Mouse (Mus musculus) bone marrow, adult 2 months (tissue): ENCODE measurements around the gene Urad. TPM values are rescaled to one million over a fixed set of nuclear protein-coding genes. Genes with fewer than 3 reads are reported as not detected.

Experiments used
- H3K27ac ChIP-seq: fragments of 200-500 bp; 2 replicates; pipeline ENCODE4 v1.5.1; 2012; ENCODE audit warnings: low read depth, mild to moderate bottlenecking, control low read depth, inconsistent platforms, low read length; ENCODE audit not compliant: control insufficient read depth, poor library complexity, insufficient read depth
- H3K4me1 ChIP-seq: fragments of 200-500 bp; 2 replicates; pipeline ENCODE4 v1.6.1; 2011; ENCODE audit warnings: low read length; ENCODE audit not compliant: control insufficient read depth, insufficient read depth
- H3K4me3 ChIP-seq: fragments of 200-500 bp; replicated peaks from 2 replicates; pipeline ENCODE3; 2011; ENCODE audit warnings: mild to moderate bottlenecking, low read depth, low read length, control low read depth; ENCODE audit not compliant: control insufficient read depth
- CTCF ChIP-seq: fragments of 200-500 bp; IDR thresholded peaks from 2 replicates; pipeline ENCODE4 v1.5.1; 2011; ENCODE audit warnings: low read length, control low read depth; ENCODE audit not compliant: control insufficient read depth, insufficient read depth
- POLR2A ChIP-seq: fragments of 200-500 bp; IDR thresholded peaks from 2 replicates; pipeline ENCODE4 v1.6.1; 2011; ENCODE audit warnings: low read depth, mild to moderate bottlenecking, control low read depth, low read length, borderline replicate concordance; ENCODE audit not compliant: control insufficient read depth
- WGBS: fragments of 180-500 bp; shearing (Covaris S2); methylation state at CpG from one replicate; pipeline ENCODE4 v1.1.7; 2018; 5-methylcytosine and 5-hydroxymethylcytosine counted together
- polyA plus RNA-seq: library from polyadenylated mRNA; stranded (reverse); fragments of >200 nt; gene quantifications from 2 replicates; pipeline ENCODE4 v1.2.4, GENCODE M21; 2011; ENCODE audit warnings: low replicate concordance; ENCODE audit not compliant: missing spikeins, insufficient read depth, insufficient read length

The Urad gene
- polyA plus RNA-seq, 1 experiment = not detected

GRCm38 (mm10) chr5:147276701-147277546, 45.3 kb downstream of the Urad start:
- TF ChIP-seq CTCF (no peak), POLR2A (no peak)

GRCm38 (mm10) chr5:147275761-147276160, 46.5 kb downstream of the Urad start:
- Histone ChIP-seq H3K4me3 (no peak overlapping the region), H3K4me1 (no peaks in the 10 kb centered on the region), H3K27ac (no peak overlapping the region)
- no peak for TF ChIP-seq CTCF
- no peak for TF ChIP-seq POLR2A
- 13% methylated on average over 3 of the region's 3 CpGs for WGBS

More at GRCm38 (mm10) chr5:147276701-147277546, 45.3 kb downstream of the Urad start:
- WGBS = 10% methylated on average over 18 of the region's 18 CpGs
- H3K27ac ChIP-seq = no peak overlapping the region
- H3K4me1 ChIP-seq = no peaks in the 10 kb centered on the region
- H3K4me3 ChIP-seq = no peak overlapping the region

- TF ChIP-seq POLR2A (no peak), CTCF (no peak)
- no peaks in the 10 kb centered on the region for H3K4me1 ChIP-seq
- no peak overlapping the region for H3K4me3 ChIP-seq
- no peak overlapping the region for H3K27ac ChIP-seq
- 2% methylated on average over 48 of the region's 48 CpGs for WGBS
These were observed 47.8 kb downstream of the Urad start for GRCm38 (mm10) chr5:147274174-147275141.

GRCm38 (mm10) chr5:147272808-147273345, 49.4 kb downstream of the Urad start:
- Histone ChIP-seq H3K4me1 (no peaks in the 10 kb centered on the region), H3K27ac (no peak overlapping the region), H3K4me3 (no peak overlapping the region)
- 12% methylated on average over 10 of the region's 10 CpGs for WGBS
- no peak for TF ChIP-seq CTCF
- TF ChIP-seq POLR2A = no peak

- TF ChIP-seq CTCF (no peak), POLR2A (no peak)
- H3K4me3 ChIP-seq = no peak overlapping the region
- 17% methylated on average over 12 of the region's 12 CpGs for WGBS
- no peaks in the 10 kb centered on the region for H3K4me1 ChIP-seq
- H3K27ac ChIP-seq = no peak overlapping the region
These were observed 50.0 kb downstream of the Urad start for GRCm38 (mm10) chr5:147272046-147272807.

GRCm38 (mm10) chr5:147270673-147271655, 51.3 kb downstream of the Urad start:
- H3K4me1 ChIP-seq = no peaks in the 10 kb centered on the region
- no peak overlapping the region for H3K27ac ChIP-seq
- 6% methylated on average over 29 of the region's 29 CpGs for WGBS
- TF ChIP-seq POLR2A = no peak
- no peak for TF ChIP-seq CTCF
- H3K4me3 ChIP-seq = no peak overlapping the region

GRCm38 (mm10) chr5:147269926-147270672, 52.1 kb downstream of the Urad start, which contains the start of gene Pdx1:
Pdx1 (plus strand) TSS chr5:147269959.
- WGBS = 4% methylated on average over 44 of the region's 44 CpGs
- Histone ChIP-seq H3K4me1 (no peaks in the 10 kb centered on the region), H3K27ac (no peak within 1 kb of the TSS), H3K4me3 (no peak within 1 kb of the TSS)
- TF ChIP-seq POLR2A (no peak), CTCF (no peak)
